Mouse (Mus musculus) stomach, postnatal 0 days (tissue): ENCODE data around the gene Gjb6.

Experiments
- CTCF ChIP-seq: IDR thresholded peaks from 2 replicates; pipeline ENCODE4 v1.5.1; 2016; ENCODE audit warnings: antibody characterized with exemption, low read depth, mild to moderate bottlenecking, moderate library complexity
- EP300 ChIP-seq: optimal IDR thresholded peaks from 2 replicates; pipeline ENCODE3; 2016; ENCODE audit warnings: antibody characterized with exemption

GRCm38 (mm10) chr14:57093029-57093428 lies 40.4 kb downstream of the Gjb6 start:
- TF ChIP-seq CTCF (peak; percentile 79), EP300 (no peak)
